8 mouse cellular contexts compared by ENCODE assay signal in the genomic region with DNA sequence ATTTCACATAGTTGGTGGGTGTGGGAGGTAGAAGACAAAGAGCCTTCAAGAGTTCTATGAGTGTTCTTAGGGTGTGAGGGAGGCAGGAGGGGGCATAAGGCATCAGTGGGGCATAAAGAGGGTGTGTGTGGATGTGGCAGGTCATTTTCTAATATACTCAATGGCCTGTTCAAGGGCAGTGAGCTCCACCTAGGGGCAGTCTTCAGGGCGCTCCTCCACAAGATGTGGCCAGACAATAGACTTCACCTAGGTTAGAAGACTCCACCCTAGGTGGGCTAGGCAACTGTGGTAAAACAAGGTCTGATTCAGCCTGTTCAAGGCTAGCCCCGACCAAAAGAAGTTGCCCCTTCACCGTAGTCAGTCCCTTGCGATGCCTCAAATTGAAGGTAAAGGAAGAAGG. TPM values are rescaled to one million over a fixed set of nuclear protein-coding genes. Genes with fewer than 3 reads are reported as not detected.
A peak's percentile ranks its signal among the peaks of the same experiment; 100 is the strongest.
DNase-seq lines count a peak whose midpoint lies in the region; ATAC-seq lines count a peak whose summit lies in the region.

No protein-coding gene starts in this region.

- peaks cover 19% of the 10 kb centered on the region for H3K36me3 ChIP-seq in hindbrain, embryonic 10.5 days
- peaks cover 9% of the 10 kb centered on the region for H3K36me3 ChIP-seq in hindbrain, embryonic 16.5 days (ENCODE audit: control insufficient read depth, insufficient read depth, low read length)
- peaks cover 17% of the 10 kb centered on the region for H3K36me3 ChIP-seq in forebrain, embryonic 14.5 days (ENCODE audit: control insufficient read depth, insufficient read depth, low read length)

- no peaks in the 10 kb centered on the region for H3K27me3 ChIP-seq in hindbrain, embryonic 10.5 days (ENCODE audit: insufficient read depth, poor library complexity, severe bottlenecking)
- H3K27me3 ChIP-seq in hindbrain, embryonic 16.5 days (replicated peaks; ENCODE audit: control insufficient read depth, insufficient read depth, low read length) = no peaks in the 10 kb centered on the region
- H3K27me3 ChIP-seq in forebrain, embryonic 14.5 days (replicated peaks; ENCODE audit: control insufficient read depth, insufficient read depth, low read length) = no peaks in the 10 kb centered on the region

- intact Hi-C loops in heart, postnatal 36 days (cut with DNase I) = no loop called here

- no peak for DNase-seq in hindbrain, embryonic 10.5 days (ENCODE audit: low spot score)
- peak; percentile 75 for DNase-seq in MN1 (ENCODE audit: low spot score)
- no peak for DNase-seq in forebrain, embryonic 14.5 days (ENCODE audit: low spot score)
- DNase-seq in lung, postnatal 14 days = peak; percentile 23
- DNase-seq in frontal cortex, postnatal 14 days (ENCODE audit: low spot score in 2 of 2) = no peak
- no peak for DNase-seq in heart, postnatal 36 days
- no peak for DNase-seq in layer of hippocampus, postnatal 14 days (ENCODE audit: low spot score in 2 of 2)

- peaks cover 30% of the 10 kb centered on the region for H3K4me1 ChIP-seq in hindbrain, embryonic 10.5 days (replicated peaks)
- peaks cover 15% of the 10 kb centered on the region for H3K4me1 ChIP-seq in hindbrain, embryonic 16.5 days (ENCODE audit: control insufficient read depth, insufficient read depth, low read depth, low read length)
- peaks cover 11% of the 10 kb centered on the region for H3K4me1 ChIP-seq in forebrain, embryonic 14.5 days (ENCODE audit: control insufficient read depth, insufficient read depth, low read length)

- 55% methylated on average over 4 of the region's 4 CpGs for WGBS in hindbrain, embryonic 10.5 days
- 59% methylated on average over 4 of the region's 4 CpGs for WGBS in hindbrain, embryonic 16.5 days
- WGBS in forebrain, embryonic 14.5 days = 52% methylated on average over 4 of the region's 4 CpGs

- H3K27ac ChIP-seq in hindbrain, embryonic 10.5 days = no peak overlapping the region
- H3K27ac ChIP-seq in hindbrain, embryonic 16.5 days (ENCODE audit: low read depth, low read length) = no peak overlapping the region
- no peak overlapping the region for H3K27ac ChIP-seq in forebrain, embryonic 14.5 days (ENCODE audit: low read depth, low read length)

- ATAC-seq in hindbrain, embryonic 16.5 days = no peak
- no peak for ATAC-seq in forebrain, embryonic 14.5 days

- H3K4me2 ChIP-seq in hindbrain, embryonic 16.5 days (ENCODE audit: low read length) = no peak overlapping the region
- H3K4me2 ChIP-seq in forebrain, embryonic 14.5 days (ENCODE audit: low read length) = peak overlapping the region; percentile 93; the same call in 1 of the 2 replicates

- H3K9me3 ChIP-seq in hindbrain, embryonic 10.5 days = no peaks in the 10 kb centered on the region
- no peaks in the 10 kb centered on the region for H3K9me3 ChIP-seq in hindbrain, embryonic 16.5 days (ENCODE audit: control insufficient read depth, low read length)
- H3K9me3 ChIP-seq in forebrain, embryonic 14.5 days (replicated peaks; ENCODE audit: control insufficient read depth, low read length) = no peaks in the 10 kb centered on the region

- H3K9ac ChIP-seq in hindbrain, embryonic 16.5 days (ENCODE audit: low read depth, low read length) = no peak overlapping the region
- H3K9ac ChIP-seq in forebrain, embryonic 14.5 days (ENCODE audit: low read length) = no peak overlapping the region

- peak overlapping the region; percentile 78 for H3K4me3 ChIP-seq in hindbrain, embryonic 10.5 days
- H3K4me3 ChIP-seq in hindbrain, embryonic 16.5 days (ENCODE audit: low read length) = no peak overlapping the region
- H3K4me3 ChIP-seq in forebrain, embryonic 14.5 days (ENCODE audit: low read depth, low read length) = no peak overlapping the region

RNA-seq across cellular contexts. Expression of a gene that starts 1.3 kb away (rescaled TPM):
- polyA plus RNA-seq in hindbrain, embryonic 10.5 days (2016; fragmentation: Nextera tagmentation; extraction: Ambion mirVana) = 49.6 and 59.1 TPM in 2 replicates
- 65.1 and 65.8 TPM in 2 replicates for polyA plus RNA-seq in hindbrain, embryonic 16.5 days (2015; fragmentation: Nextera tagmentation; extraction: Ambion mirVana)
- 60.9 and 61.6 TPM in 2 replicates for polyA plus RNA-seq in forebrain, embryonic 14.5 days (2014; fragmentation: Nextera tagmentation; extraction: Ambion mirVana)
- total RNA-seq in heart, postnatal 36 days (2021) = 10 to 100 TPM; 14.7 to 14.8 TPM
- total RNA-seq in layer of hippocampus, postnatal 14 days (2021) = 10 to 100 TPM; 38.1 to 40.8 TPM

RNA-seq across cellular contexts. Expression of a gene that starts 23.8 kb away (rescaled TPM):
- polyA plus RNA-seq in hindbrain, embryonic 10.5 days (2016; fragmentation: Nextera tagmentation; extraction: Ambion mirVana) = 91.1 and 105 TPM in 2 replicates
- 140 and 149 TPM in 2 replicates for polyA plus RNA-seq in hindbrain, embryonic 16.5 days (2015; fragmentation: Nextera tagmentation; extraction: Ambion mirVana)
- polyA plus RNA-seq in forebrain, embryonic 14.5 days (2014; fragmentation: Nextera tagmentation; extraction: Ambion mirVana) = 87.6 and 91.9 TPM in 2 replicates
- total RNA-seq in heart, postnatal 36 days (2021) = 10 to 100 TPM; 35.4 to 38.3 TPM
- total RNA-seq in layer of hippocampus, postnatal 14 days (2021) = 100 to 1,000 TPM; 204 to 215 TPM

RNA-seq across cellular contexts. Expression of a gene that starts 28.8 kb away (rescaled TPM):
- 0.55 and 1.1 TPM in 2 replicates for polyA plus RNA-seq in hindbrain, embryonic 10.5 days (2016; fragmentation: Nextera tagmentation; extraction: Ambion mirVana)
- 1.7 and 1.8 TPM in 2 replicates for polyA plus RNA-seq in hindbrain, embryonic 16.5 days (2015; fragmentation: Nextera tagmentation; extraction: Ambion mirVana)
- polyA plus RNA-seq in forebrain, embryonic 14.5 days (2014; fragmentation: Nextera tagmentation; extraction: Ambion mirVana) = 0.62 and 1.1 TPM in 2 replicates
- total RNA-seq in heart, postnatal 36 days (2021) = under 1 TPM in 1 of 2 experiments, not detected in 1; 0.19 TPM
- total RNA-seq in layer of hippocampus, postnatal 14 days (2021) = 1 to 10 TPM in 1 of 2 experiments, under 1 TPM in 1; 0.67 to 1.6 TPM

RNA-seq across cellular contexts. Expression of a gene that starts 29.4 kb away (rescaled TPM):
- polyA plus RNA-seq in hindbrain, embryonic 10.5 days (2016; fragmentation: Nextera tagmentation; extraction: Ambion mirVana) = 1.1 and 1.2 TPM in 2 replicates
- polyA plus RNA-seq in hindbrain, embryonic 16.5 days (2015; fragmentation: Nextera tagmentation; extraction: Ambion mirVana) = 3.0 and 3.2 TPM in 2 replicates
- polyA plus RNA-seq in forebrain, embryonic 14.5 days (2014; fragmentation: Nextera tagmentation; extraction: Ambion mirVana) = 1.1 and 1.3 TPM in 2 replicates
- 1 to 10 TPM in 1 of 2 experiments, under 1 TPM in 1; 0.73 to 1.4 TPM for total RNA-seq in heart, postnatal 36 days (2021)
- total RNA-seq in layer of hippocampus, postnatal 14 days (2021) = 1 to 10 TPM in 1 of 2 experiments, under 1 TPM in 1; 0.83 to 1.1 TPM

RNA-seq across cellular contexts. Expression of a gene that starts 42.9 kb away (rescaled TPM):
- polyA plus RNA-seq in hindbrain, embryonic 10.5 days (2016; fragmentation: Nextera tagmentation; extraction: Ambion mirVana) = 2.2 and 3.7 TPM in 2 replicates
- 13.4 and 14.8 TPM in 2 replicates for polyA plus RNA-seq in hindbrain, embryonic 16.5 days (2015; fragmentation: Nextera tagmentation; extraction: Ambion mirVana)
- polyA plus RNA-seq in forebrain, embryonic 14.5 days (2014; fragmentation: Nextera tagmentation; extraction: Ambion mirVana) = 7.0 and 8.5 TPM in 2 replicates
- under 1 TPM in 1 of 2 experiments, not detected in 1; 0.11 TPM for total RNA-seq in heart, postnatal 36 days (2021)
- total RNA-seq in layer of hippocampus, postnatal 14 days (2021) = 10 to 100 TPM; 59.1 to 61.5 TPM

Comparison
In these comparisons a context has a peak if more than half of its experiments do, and no peak if none do; other contexts are left out.
1. DNase-seq: peak in MN1 (single experiment) and lung, postnatal 14 days (single experiment); none in hindbrain, embryonic 10.5 days (single experiment), forebrain, embryonic 14.5 days (single experiment), frontal cortex, postnatal 14 days (0 of 2), heart, postnatal 36 days (0 of 2) and layer of hippocampus, postnatal 14 days (0 of 2).